Mouse (Mus musculus): ENCODE measurements at regions not wholly inside any gene's neighbourhood (a gene's known extent, or its start where the extent isn't known, plus 50 kb on each side); places are given as distances from the start of the nearest gene placed in this dataset.

DNA sequence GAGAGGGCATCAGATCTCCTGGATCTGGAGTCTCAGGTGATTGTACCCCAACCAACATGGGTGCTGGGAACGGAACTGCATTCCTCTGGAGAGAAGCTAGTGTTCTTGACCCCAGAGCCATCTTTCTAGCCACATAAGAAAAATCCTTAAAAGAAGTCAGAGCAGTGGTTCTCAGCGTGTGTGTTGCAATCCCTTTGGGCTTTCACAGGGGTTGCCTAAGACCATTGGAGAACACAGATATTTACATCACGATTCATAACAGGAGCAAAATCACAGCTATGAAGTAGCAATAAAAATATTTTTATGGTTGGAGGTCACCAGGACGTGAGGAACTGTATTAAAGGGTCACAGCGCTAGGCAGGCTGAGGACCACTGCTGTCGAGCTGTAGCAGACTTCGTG lies 60.7 kb upstream of the Vangl1 start:
- Histone ChIP-seq H3K27ac (replicated peaks; ENCODE audit: low read depth, low read length) (no peak overlapping the region), H3K4me1 (ENCODE audit: control insufficient read depth, insufficient read depth, low read length) (peaks cover 25% of the 10 kb centered on the region; the same call in 1 of the 2 replicates), H3K36me3 (ENCODE audit: control insufficient read depth, insufficient read depth, low read length) (no peaks in the 10 kb centered on the region), H3K9ac (ENCODE audit: low read depth, low read length) (no peak overlapping the region), H3K9me3 (ENCODE audit: control insufficient read depth, low read length) (no peaks in the 10 kb centered on the region), H3K4me2 (ENCODE audit: low read depth, low read length) (no peak overlapping the region), H3K4me3 (ENCODE audit: low read depth, low read length) (no peak overlapping the region), H3K27me3 (replicated peaks; ENCODE audit: control insufficient read depth, insufficient read depth, low read length) (no peaks in the 10 kb centered on the region)
- ATAC-seq (ENCODE audit: low read depth), result no peak
- no peak for DNase-seq (ENCODE audit: low spot score)
- WGBS, result 61% methylated on average over 7 of the region's 7 CpGs

DNA sequence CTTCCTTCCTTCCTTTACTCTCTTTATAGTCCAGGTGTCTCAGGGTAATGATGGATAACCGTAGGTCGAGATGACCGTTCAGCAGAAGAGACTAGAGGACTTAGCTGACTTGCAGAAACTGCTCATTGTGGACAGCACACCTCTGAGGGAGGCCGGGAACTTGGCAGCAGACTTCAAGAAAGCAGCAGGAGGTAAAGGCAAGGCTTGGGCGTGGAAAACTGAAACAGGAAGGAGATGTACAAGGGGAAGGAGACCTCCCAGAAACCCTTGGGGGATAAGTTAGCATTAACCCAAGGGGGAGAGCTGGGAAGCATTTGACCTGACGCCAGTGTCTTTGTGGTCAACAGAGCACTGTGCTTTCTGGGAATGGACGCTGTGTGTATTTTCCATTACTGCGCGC lies 58.8 kb upstream of the Vangl1 start:
- 57% methylated on average over 9 of the region's 9 CpGs for WGBS
- H3K9me3 ChIP-seq (ENCODE audit: control insufficient read depth, low read length), result no peaks in the 10 kb centered on the region

DNA sequence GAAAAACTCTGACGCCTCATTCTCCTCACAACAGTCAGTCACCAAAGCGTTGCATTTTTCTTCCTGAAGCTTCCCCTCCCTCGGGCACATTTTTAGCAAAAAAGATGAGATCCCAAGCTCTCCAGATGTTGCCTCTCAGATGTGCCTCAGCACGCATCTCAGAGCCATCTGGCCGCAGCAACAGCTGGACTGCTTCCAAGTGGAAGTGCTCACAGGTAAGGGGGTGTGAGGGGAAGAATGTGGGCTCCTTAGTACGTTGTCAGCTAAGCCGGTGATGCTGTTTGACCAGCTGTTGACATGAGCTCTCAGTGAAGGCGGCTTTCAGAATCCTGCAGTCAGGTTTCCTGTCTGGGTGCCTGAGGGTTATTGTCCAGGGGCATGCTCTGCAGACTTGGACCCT lies 58.2 kb upstream of the Vangl1 start:
- ATAC-seq (ENCODE audit: low read depth) (peak; percentile 72), DNase-seq (ENCODE audit: low spot score) (peak; percentile 81)

More for the DNA sequence above, 58.8 kb upstream of the Vangl1 start:
- Histone ChIP-seq H3K27ac (replicated peaks; ENCODE audit: low read depth, low read length) (no peak overlapping the region), H3K4me1 (ENCODE audit: control insufficient read depth, insufficient read depth, low read length) (peaks cover 25% of the 10 kb centered on the region; the same call in 1 of the 2 replicates), H3K4me3 (ENCODE audit: low read depth, low read length) (no peak overlapping the region), H3K9ac (ENCODE audit: low read depth, low read length) (no peak overlapping the region), H3K4me2 (ENCODE audit: low read depth, low read length) (no peak overlapping the region), H3K36me3 (ENCODE audit: control insufficient read depth, insufficient read depth, low read length) (no peaks in the 10 kb centered on the region), H3K27me3 (replicated peaks; ENCODE audit: control insufficient read depth, insufficient read depth, low read length) (no peaks in the 10 kb centered on the region)
- ATAC-seq (ENCODE audit: low read depth) (no peak), DNase-seq (ENCODE audit: low spot score) (no peak)

GRCm38 (mm10) chr3:102261517-102261916 lies 57.0 kb upstream of the Vangl1 start:
- WGBS, result 75% methylated on average over 3 of the region's 3 CpGs
- H3K27ac ChIP-seq (replicated peaks; ENCODE audit: low read depth, low read length), result no peak overlapping the region
- DNase-seq (ENCODE audit: low spot score) (no peak), ATAC-seq (ENCODE audit: low read depth) (no peak)
- H3K4me2 ChIP-seq (ENCODE audit: low read depth, low read length), result no peak overlapping the region
- no peaks in the 10 kb centered on the region for H3K36me3 ChIP-seq (ENCODE audit: control insufficient read depth, insufficient read depth, low read length)
- no peaks in the 10 kb centered on the region for H3K27me3 ChIP-seq (replicated peaks; ENCODE audit: control insufficient read depth, insufficient read depth, low read length)
- H3K4me3 ChIP-seq (ENCODE audit: low read depth, low read length), result no peak overlapping the region
- H3K9me3 ChIP-seq (ENCODE audit: control insufficient read depth, low read length), result no peaks in the 10 kb centered on the region
- peaks cover 22% of the 10 kb centered on the region; the same call in 1 of the 2 replicates for H3K4me1 ChIP-seq (ENCODE audit: control insufficient read depth, insufficient read depth, low read length)
- H3K9ac ChIP-seq (ENCODE audit: low read depth, low read length), result no peak overlapping the region

More for the DNA sequence above, 58.2 kb upstream of the Vangl1 start:
- Histone ChIP-seq H3K36me3 (ENCODE audit: control insufficient read depth, insufficient read depth, low read length) (no peaks in the 10 kb centered on the region), H3K4me1 (ENCODE audit: control insufficient read depth, insufficient read depth, low read length) (peaks cover 25% of the 10 kb centered on the region; the same call in 1 of the 2 replicates), H3K9me3 (ENCODE audit: control insufficient read depth, low read length) (no peaks in the 10 kb centered on the region), H3K27ac (replicated peaks; ENCODE audit: low read depth, low read length) (no peak overlapping the region), H3K4me2 (ENCODE audit: low read depth, low read length) (peak overlapping the region; percentile 15; the same call in 1 of the 2 replicates), H3K9ac (ENCODE audit: low read depth, low read length) (no peak overlapping the region), H3K27me3 (replicated peaks; ENCODE audit: control insufficient read depth, insufficient read depth, low read length) (no peaks in the 10 kb centered on the region), H3K4me3 (ENCODE audit: low read depth, low read length) (no peak overlapping the region)
- WGBS, result 18% methylated on average over 8 of the region's 8 CpGs
